Mouse (Mus musculus): ENCODE measurements around the gene Etv3. TPM values are rescaled to one million over a fixed set of nuclear protein-coding genes. Genes with fewer than 3 reads are reported as not detected.
"Not testable (repeated sequence)": the region's sequence is repeated elsewhere in the genome, so short reads cannot be mapped to it uniquely, and the experiment has no call there.

The Etv3 gene
- total RNA-seq (2014; rRNA removed; ENCODE audit: low replicate concordance) (14.2 and 15.3 TPM in 2 replicates), polyA plus RNA-seq (2015; fragmentation: Nextera tagmentation; extraction: Ambion mirVana) (7.8 and 8.1 TPM in 2 replicates)

GRCm38 (mm10) chr3:87525043-87525836, at the start of gene Etv3:
Gene Etv3 (plus strand): TSS chr3:87525407.
- TF ChIP-seq EP300 (IDR thresholded peaks at IDR 0.05; ENCODE audit: low read depth), result peak; percentile 45; the same call in 1 of the 2 replicates
- 0 out of 2 replicates have a peak, but pooled peaks have one; percentile 5 for TF ChIP-seq CTCF (IDR thresholded peaks at IDR 0.05; ENCODE audit: low read depth)
- H3K27ac ChIP-seq (ENCODE audit: low read depth), result peak within 1 kb of the TSS; percentile 91
- peaks cover 15% of the 10 kb centered on the region for H3K4me1 ChIP-seq (ENCODE audit: control insufficient read depth, insufficient read depth)
- H3K9me3 ChIP-seq (replicated peaks; ENCODE audit: control insufficient read depth, low read length), result no peaks in the 10 kb centered on the region
- H3K4me3 ChIP-seq (ENCODE audit: low read depth, low read length), result peak within 1 kb of the TSS; percentile 84
- peaks cover 27% of the 10 kb centered on the region for H3K36me3 ChIP-seq (replicated peaks; ENCODE audit: control insufficient read depth, insufficient read depth, low read length)
- ATAC-seq (ENCODE audit: insufficient read depth, low read depth) (peak; percentile 97), DNase-seq (ENCODE audit: low spot score) (peak; percentile 90)
- H3K4me2 ChIP-seq (ENCODE audit: low read depth, low read length), result peak within 1 kb of the TSS; percentile 75
- WGBS, result 2% methylated on average over 64 of the region's 64 CpGs
- no peaks in the 10 kb centered on the region for H3K27me3 ChIP-seq (ENCODE audit: control insufficient read depth, insufficient read depth, low read length)
- peak within 1 kb of the TSS; percentile 93 for H3K9ac ChIP-seq (replicated peaks; ENCODE audit: low read depth, low read length)

GRCm38 (mm10) chr3:87477948-87478347, 47.3 kb upstream of the Etv3 start:
- not testable (repeated sequence) for H3K27me3 ChIP-seq (ENCODE audit: control insufficient read depth, insufficient read depth, low read length); ATAC-seq (ENCODE audit: insufficient read depth, low read depth); H3K4me3 ChIP-seq (ENCODE audit: low read depth, low read length); H3K36me3 ChIP-seq (replicated peaks; ENCODE audit: control insufficient read depth, insufficient read depth, low read length); H3K27ac ChIP-seq (ENCODE audit: low read depth); H3K9me3 ChIP-seq (replicated peaks; ENCODE audit: control insufficient read depth, low read length); H3K9ac ChIP-seq (replicated peaks; ENCODE audit: low read depth, low read length); H3K4me2 ChIP-seq (ENCODE audit: low read depth, low read length); H3K4me1 ChIP-seq (ENCODE audit: control insufficient read depth, insufficient read depth); DNase-seq (ENCODE audit: low spot score)
- WGBS, result 71% methylated on average over 3 of the region's 3 CpGs

GRCm38 (mm10) chr3:87478596-87478995, 46.6 kb upstream of the Etv3 start:
- not testable (repeated sequence) for H3K9me3 ChIP-seq (replicated peaks; ENCODE audit: control insufficient read depth, low read length); ATAC-seq (ENCODE audit: insufficient read depth, low read depth); H3K27ac ChIP-seq (ENCODE audit: low read depth); H3K27me3 ChIP-seq (ENCODE audit: control insufficient read depth, insufficient read depth, low read length); H3K36me3 ChIP-seq (replicated peaks; ENCODE audit: control insufficient read depth, insufficient read depth, low read length); H3K4me2 ChIP-seq (ENCODE audit: low read depth, low read length); H3K4me3 ChIP-seq (ENCODE audit: low read depth, low read length); H3K4me1 ChIP-seq (ENCODE audit: control insufficient read depth, insufficient read depth); H3K9ac ChIP-seq (replicated peaks; ENCODE audit: low read depth, low read length); DNase-seq (ENCODE audit: low spot score)
- WGBS, result 72% methylated on average over 6 of the region's 6 CpGs

- not testable (repeated sequence) for H3K27ac ChIP-seq (ENCODE audit: low read depth); DNase-seq (ENCODE audit: low spot score); H3K4me3 ChIP-seq (ENCODE audit: low read depth, low read length); H3K4me2 ChIP-seq (ENCODE audit: low read depth, low read length); H3K36me3 ChIP-seq (replicated peaks; ENCODE audit: control insufficient read depth, insufficient read depth, low read length); H3K9me3 ChIP-seq (replicated peaks; ENCODE audit: control insufficient read depth, low read length); ATAC-seq (ENCODE audit: insufficient read depth, low read depth); H3K4me1 ChIP-seq (ENCODE audit: control insufficient read depth, insufficient read depth); H3K9ac ChIP-seq (replicated peaks; ENCODE audit: low read depth, low read length); H3K27me3 ChIP-seq (ENCODE audit: control insufficient read depth, insufficient read depth, low read length)
These were observed 46.0 kb upstream of the Etv3 start for GRCm38 (mm10) chr3:87479230-87479629.

- H3K36me3 ChIP-seq (replicated peaks; ENCODE audit: control insufficient read depth, insufficient read depth, low read length), result no peaks in the 10 kb centered on the region
- no peaks in the 10 kb centered on the region for H3K9me3 ChIP-seq (replicated peaks; ENCODE audit: control insufficient read depth, low read length)
- H3K4me1 ChIP-seq (ENCODE audit: control insufficient read depth, insufficient read depth), result no peaks in the 10 kb centered on the region
- H3K4me2 ChIP-seq (ENCODE audit: low read depth, low read length), result no peak overlapping the region
- no peaks in the 10 kb centered on the region for H3K27me3 ChIP-seq (ENCODE audit: control insufficient read depth, insufficient read depth, low read length)
- H3K4me3 ChIP-seq (ENCODE audit: low read depth, low read length), result no peak overlapping the region
- 80% methylated on average over 4 of the region's 4 CpGs for WGBS
- no peak overlapping the region for H3K9ac ChIP-seq (replicated peaks; ENCODE audit: low read depth, low read length)
- TF ChIP-seq EP300 (IDR thresholded peaks at IDR 0.05; ENCODE audit: low read depth), result no peak
- no peak for TF ChIP-seq CTCF (IDR thresholded peaks at IDR 0.05; ENCODE audit: low read depth)
- DNase-seq (ENCODE audit: low spot score), result no peak
- ATAC-seq (ENCODE audit: insufficient read depth, low read depth), result no peak
- H3K27ac ChIP-seq (ENCODE audit: low read depth), result no peak overlapping the region
These were observed 37.8 kb upstream of the Etv3 start for GRCm38 (mm10) chr3:87487392-87487791.

GRCm38 (mm10) chr3:87487911-87488310, 37.3 kb upstream of the Etv3 start:
- no peak overlapping the region for H3K4me3 ChIP-seq (ENCODE audit: low read depth, low read length)
- H3K4me1 ChIP-seq (ENCODE audit: control insufficient read depth, insufficient read depth), result no peaks in the 10 kb centered on the region
- no peak overlapping the region for H3K9ac ChIP-seq (replicated peaks; ENCODE audit: low read depth, low read length)
- H3K9me3 ChIP-seq (replicated peaks; ENCODE audit: control insufficient read depth, low read length), result no peaks in the 10 kb centered on the region
- no peaks in the 10 kb centered on the region for H3K27me3 ChIP-seq (ENCODE audit: control insufficient read depth, insufficient read depth, low read length)
- ATAC-seq (ENCODE audit: insufficient read depth, low read depth) (no peak), DNase-seq (ENCODE audit: low spot score) (no peak)
- H3K4me2 ChIP-seq (ENCODE audit: low read depth, low read length), result no peak overlapping the region
- TF ChIP-seq CTCF (IDR thresholded peaks at IDR 0.05; ENCODE audit: low read depth) (no peak), EP300 (IDR thresholded peaks at IDR 0.05; ENCODE audit: low read depth) (no peak)
- 56% methylated on average over 2 of the region's 2 CpGs for WGBS
- no peaks in the 10 kb centered on the region for H3K36me3 ChIP-seq (replicated peaks; ENCODE audit: control insufficient read depth, insufficient read depth, low read length)
- no peak overlapping the region for H3K27ac ChIP-seq (ENCODE audit: low read depth)
